Mouse (Mus musculus) adrenal gland, adult (tissue): ENCODE data around the gene Olfr212.
A peak's percentile ranks its signal among the peaks of the same experiment; 100 is the strongest.
"Not testable (repeated sequence)": the region's sequence is repeated elsewhere in the genome, so short reads cannot be mapped to it uniquely, and the experiment has no call there.

Source experiments
- DNase-seq, 2 experiments: peaks; one replicate each; pipeline ENCODE4 v3.0.0; 2022 to 2023; ENCODE audit warnings: low spot score in 1 of 2; ENCODE audit not compliant: inconsistent age in 2 of 2

Gene Olfr212

DNA sequence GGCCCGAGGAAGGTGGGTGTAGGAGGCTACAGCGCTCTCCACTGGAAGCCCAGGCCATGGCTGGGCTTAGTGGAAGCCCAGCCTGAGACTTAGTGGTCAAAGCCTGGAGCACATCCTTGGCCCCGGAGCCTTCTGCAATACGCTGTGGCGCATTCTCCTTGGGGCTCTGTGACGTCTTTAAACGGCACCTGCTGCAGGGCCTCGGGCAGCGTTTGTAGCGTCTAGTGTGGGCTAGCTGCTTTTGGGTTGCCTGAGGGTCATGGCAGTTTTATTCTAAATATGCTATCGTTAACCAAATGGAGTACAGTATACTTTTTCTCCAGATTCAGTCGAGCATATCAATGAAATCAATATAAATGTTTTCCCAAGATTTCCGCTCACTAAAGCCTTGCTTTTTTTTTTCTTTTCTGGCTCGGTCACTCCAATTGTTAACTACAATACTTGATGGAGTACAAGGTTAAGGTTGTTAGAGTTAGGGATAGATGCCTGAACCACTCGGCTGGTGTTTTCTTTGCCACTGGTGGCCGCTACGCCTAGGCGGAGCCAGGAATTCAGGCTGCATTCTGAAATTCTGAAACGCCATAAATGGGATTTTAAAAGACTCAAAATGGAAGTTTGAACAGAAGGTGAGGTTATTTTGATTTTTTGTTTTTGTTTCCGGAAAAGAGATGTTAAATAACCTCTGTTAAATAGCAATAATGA is at the start of gene Olfr212:
Gene Olfr212 (plus strand): TSS at position 215 of the 702 bp plus-strand sequence.
- not testable (repeated sequence) for DNase-seq

GRCm38 (mm10) chr6:116458728-116459127 is 47.6 kb upstream of the Olfr212 start:
- no peak for DNase-seq

DNA sequence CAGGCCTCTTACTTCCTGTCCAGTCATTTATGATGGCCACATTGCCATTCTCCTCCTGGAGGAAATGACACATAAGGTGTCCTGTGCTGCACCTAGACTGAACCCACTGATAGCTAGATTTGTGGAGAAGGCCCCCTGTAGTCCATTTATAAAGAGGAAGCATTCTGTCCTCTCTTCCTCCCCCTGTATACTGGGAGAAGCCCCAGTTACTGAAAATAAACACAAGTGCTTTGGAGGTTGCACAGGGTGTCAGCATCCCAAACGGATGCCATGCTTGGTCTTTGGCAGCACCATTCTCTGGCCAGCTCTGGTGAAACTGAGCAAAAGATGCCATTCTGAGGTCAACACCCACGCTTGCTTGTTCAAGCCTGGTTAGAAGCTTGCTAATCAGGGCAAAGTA is 47.1 kb upstream of the Olfr212 start:
- no peak for DNase-seq

DNA sequence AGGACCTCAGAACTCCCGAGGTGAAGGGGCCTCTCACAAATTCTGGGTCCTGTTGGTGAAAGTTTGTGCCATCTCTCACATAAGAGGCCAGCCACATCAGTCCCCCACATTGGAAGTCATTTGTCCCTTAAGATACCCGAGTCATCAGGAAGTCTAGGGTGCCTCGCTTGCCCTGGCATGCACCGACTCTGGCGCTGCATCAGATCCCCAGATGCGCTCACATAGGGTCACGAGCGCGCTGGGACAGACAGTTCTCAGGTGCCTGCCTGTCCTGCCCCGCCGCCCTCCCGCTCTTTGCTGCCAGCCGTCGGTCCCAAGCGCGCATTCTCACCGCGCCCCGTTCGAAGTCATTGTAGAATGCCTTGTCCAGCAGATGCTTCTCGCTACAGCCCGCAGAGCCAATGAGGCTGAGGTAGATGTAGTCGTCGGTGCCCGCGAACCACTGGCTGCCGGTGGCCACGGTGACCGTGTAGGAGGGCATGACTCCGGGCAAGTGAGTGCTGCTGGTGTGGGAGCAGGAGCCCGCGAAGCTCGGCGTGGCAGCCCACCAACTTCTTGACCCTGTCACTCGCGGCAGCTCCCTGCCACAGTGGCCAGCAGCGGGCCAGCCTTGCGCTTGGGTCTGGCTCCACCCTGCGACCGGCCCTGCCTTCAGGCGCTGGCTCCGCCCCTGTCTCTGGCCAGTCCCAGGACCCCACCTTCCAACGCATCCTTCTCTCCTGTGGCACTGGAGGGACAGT is 45.6 kb upstream of the Olfr212 start, which contains the start of gene Alox5:
Gene Alox5 (minus strand): TSS at position 635 of the 740 bp plus-strand sequence.
- DNase-seq, result peak; percentile 14 to 42

- DNase-seq, result peak in 1 of 2 experiments; percentile 48
Observed at GRCm38 (mm10) chr6:116468081-116468480, 38.2 kb upstream of the Olfr212 start.

- DNase-seq, result no peak
Observed at GRCm38 (mm10) chr6:116485081-116485480, 21.2 kb upstream of the Olfr212 start.

DNA sequence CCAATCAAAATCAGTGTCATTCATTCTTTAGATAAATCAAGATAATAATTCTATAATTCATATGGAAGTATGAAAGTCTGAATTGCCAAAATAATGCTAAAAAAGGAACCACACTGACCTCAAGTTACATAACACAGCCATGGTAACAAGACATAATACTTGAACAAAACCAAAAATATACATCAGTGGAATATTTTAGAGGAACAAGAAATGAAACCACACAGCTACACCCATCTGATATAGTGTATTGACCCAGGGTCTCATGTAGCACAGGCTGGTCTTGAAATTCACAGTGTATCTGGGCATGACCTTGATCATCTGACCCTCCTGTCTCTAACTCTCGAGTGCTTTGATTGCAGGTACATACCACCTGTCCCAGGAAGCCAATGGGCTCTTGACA is 19.5 kb upstream of the Olfr212 start:
- no peak for DNase-seq

- no peak for DNase-seq
Observed at GRCm38 (mm10) chr6:116488791-116489190, 17.5 kb upstream of the Olfr212 start, which contains the start of gene Olfr211. Olfr211 (plus strand) TSS chr6:116489091.

GRCm38 (mm10) chr6:116493742-116494141 is 12.6 kb upstream of the Olfr212 start:
- DNase-seq, result no peak

- DNase-seq, result no peak
Observed at GRCm38 (mm10) chr6:116495960-116496359, 10.4 kb upstream of the Olfr212 start.

DNA sequence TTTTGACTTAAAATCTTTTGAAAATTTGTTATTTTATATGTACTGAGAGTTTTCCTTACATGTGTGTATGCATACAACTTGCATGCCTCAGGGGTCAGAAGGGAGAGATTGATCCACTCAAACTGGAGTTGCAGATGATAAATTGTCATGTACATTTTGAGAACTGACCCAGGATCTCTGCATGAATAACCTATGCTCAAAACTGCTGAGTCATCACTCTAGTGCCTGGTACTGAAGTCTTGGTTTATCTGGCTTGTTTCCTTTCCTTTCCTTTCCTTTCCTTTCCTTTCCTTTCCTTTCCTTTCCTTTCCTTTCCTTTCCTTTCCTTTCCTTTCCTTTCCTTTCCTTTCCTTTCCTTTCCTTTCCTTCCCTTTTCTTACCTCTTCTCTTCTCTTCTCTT is 8.5 kb downstream of the Olfr212 start:
- DNase-seq, result no peak

DNA sequence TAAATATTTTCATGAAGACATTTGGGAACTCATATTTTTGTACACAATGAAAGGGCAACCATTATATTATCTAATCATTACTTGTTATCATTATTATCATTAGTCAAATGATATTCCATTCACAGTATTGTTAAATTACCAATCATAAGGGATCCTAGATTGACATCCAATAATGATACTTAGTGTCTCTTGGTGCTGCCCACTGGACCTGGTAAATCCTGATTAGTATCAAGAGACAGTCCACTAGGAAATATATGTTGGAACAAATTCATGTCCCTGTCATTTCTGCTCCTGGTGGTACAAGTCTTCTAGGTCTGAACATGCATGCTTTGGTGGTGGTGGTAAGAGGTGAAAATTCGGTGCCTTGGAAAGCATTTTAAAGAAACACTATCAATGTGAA is 31.8 kb downstream of the Olfr212 start, which contains the start of gene Olfr213:
Gene Olfr213 (plus strand): TSS at position 301 of the 400 bp plus-strand sequence.
- DNase-seq, result no peak

DNA sequence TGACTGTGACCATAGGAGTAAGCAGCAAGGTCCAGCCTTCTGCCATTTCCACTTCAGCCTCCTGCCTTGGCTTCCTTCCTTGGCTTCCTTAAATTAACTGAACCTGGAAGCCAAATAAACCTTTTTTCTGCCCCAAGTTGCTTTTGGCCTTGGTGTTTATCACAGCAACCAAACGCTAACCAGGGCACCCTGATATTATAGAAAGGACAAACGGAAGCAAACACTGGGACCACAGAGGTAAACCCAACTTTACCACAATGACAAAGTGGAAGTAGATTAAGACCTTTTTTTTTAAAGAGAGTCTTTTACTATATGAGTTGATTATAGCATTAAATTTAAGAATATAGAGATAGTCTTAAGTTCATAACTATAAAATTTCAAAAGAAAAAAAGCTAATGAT is 36.2 kb downstream of the Olfr212 start:
- no peak for DNase-seq

GRCm38 (mm10) chr6:116550841-116551240 is 44.5 kb downstream of the Olfr212 start, which contains the start of gene Gm5580:
Gm5580 (plus strand) TSS chr6:116551141.
- not testable (repeated sequence) for DNase-seq

DNA sequence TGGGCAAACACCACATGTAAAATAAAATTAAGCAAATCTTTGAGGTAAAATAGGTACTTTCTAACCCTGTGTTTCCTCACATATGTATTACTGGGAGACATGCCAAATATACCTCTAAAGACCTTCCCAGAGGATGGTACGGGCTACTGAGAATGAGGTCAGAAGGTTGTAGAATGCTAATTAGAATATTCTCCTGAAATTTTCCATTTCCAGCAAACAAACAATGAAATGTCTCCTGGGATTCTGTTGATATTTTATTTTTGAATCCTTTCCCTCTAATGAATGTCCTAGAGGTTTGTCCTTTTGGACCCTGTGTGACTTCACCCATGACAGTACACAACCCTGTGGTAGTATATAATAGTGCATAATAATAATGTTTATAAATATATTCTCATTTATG is 47.6 kb downstream of the Olfr212 start, which contains the start of gene Olfr214:
Gene Olfr214 (plus strand): TSS at position 301 of the 400 bp plus-strand sequence.
- DNase-seq, result no peak

- DNase-seq, result no peak
Observed at GRCm38 (mm10) chr6:116554952-116555351, 48.6 kb downstream of the Olfr212 start.
